Mouse (Mus musculus): ENCODE measurements around the gene Depp1. TPM values are rescaled to one million over a fixed set of nuclear protein-coding genes. Genes with fewer than 3 reads are reported as not detected.

Gene Depp1
- polyA plus RNA-seq (2014; fragmentation: Illumina TruSeq; extraction: RNeasy Lipid Tissue Mini Kit (QIAGEN cat#74804); ENCODE audit: low read depth, low replicate concordance): not detected

DNA sequence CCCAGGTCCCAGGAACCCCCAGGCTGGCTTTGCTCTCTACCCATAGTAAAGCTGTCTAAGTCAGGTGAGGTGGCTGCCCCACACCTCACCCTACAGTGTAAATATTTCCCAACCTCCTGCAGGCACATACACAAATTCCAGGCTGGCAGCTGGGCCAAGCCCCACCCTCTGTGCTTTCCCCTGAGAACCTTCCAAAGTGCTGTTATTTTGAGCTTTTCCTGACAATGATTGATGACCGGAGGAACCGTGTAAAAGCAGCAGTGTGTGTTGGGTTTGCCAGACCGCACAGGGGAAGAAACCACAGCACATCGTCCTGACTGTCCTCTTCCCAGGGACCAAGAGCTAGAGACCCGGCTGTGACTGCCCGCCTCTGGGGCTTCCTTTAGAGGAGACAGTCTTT lies at the start of gene Depp1:
TSS of gene Depp1 (plus strand) at position 204 of the 400 bp plus-strand sequence.

DNA sequence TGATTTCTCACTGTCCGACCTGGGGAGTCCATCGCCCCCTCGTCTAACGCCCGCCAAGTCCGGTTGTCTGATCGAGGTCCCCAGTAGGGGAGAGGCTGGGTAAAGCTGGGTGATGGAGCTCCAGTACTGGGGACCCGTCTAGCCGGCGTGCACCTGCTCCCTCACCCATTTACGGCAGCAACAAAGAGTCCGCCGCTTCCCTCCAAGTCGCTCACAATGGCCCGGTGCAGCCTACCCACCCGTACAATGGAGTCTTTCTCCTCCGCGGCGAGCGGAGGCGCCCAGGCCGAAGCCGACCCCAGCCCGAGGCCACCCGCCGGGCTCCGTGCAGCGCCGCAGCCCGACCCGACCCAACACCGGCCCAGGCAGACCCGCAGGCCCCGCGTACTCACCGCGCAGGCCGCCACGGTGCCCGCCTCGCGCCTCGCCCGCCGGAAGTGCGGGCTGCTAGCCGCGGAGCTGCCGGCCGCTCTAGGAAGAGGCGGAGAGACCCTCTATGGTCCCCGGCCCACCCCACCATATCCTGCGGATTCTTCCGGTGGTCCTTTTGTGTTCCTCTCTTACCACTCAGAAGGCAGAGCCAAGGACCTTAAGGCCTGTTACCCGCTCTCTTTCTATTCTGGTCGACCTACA lies 21.8 kb upstream of the Depp1 start, which contains the start of gene Zfp422:
TSS of gene Zfp422 (minus strand) at position 461 of the 633 bp plus-strand sequence.

DNA sequence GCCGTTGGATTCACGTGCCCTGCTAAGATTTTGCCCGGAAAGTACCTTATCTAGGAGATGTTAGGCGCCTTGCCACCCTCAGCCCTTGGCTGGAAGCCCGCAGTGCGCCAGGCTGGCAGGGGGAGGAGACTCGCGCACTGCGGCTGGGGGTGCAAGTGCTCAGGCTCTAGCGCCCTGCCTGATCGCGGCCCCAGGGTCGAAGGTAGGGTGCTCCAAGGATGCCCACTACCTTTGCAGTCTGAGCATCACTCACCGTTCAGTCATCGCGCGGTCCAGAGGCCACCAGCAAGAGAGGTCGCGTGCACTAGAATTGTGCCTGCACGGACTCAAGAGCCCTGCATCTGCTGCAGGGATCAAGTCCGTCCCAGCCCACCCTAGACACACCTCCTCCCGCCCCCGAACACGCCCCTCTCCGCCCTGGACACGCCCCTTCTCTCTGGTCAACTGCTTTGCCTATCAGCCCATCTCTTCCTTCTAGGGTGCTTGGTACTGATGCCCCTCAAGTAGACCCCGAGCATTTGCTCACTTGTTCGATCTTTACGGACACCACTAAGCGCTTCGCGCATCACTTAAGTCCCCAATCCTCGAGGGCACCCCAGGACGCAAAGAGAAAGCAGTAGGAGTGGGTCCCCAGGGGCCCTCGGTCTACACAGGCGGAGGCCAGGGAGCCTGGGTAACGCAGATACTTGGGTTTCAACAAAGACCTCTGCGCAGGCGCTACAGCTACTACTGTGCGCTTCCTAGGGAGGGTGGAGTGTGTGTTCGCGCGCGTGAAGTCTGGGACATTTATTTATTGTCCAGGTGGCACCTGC lies 23.3 kb downstream of the Depp1 start, which contains the start of gene Rassf4:
TSS of gene Rassf4 (minus strand) at position 482 of the 812 bp plus-strand sequence.

Other genes starting within 250 kb of the Depp1 start
- 0.34 TPM for gene Alox5, start 189.4 kb upstream of the Depp1 start, polyA plus RNA-seq (2014; fragmentation: Illumina TruSeq; extraction: RNeasy Lipid Tissue Mini Kit (QIAGEN cat#74804); ENCODE audit: low read depth, low replicate concordance)
- gene Olfr211, start 161.5 kb upstream of the Depp1 start, polyA plus RNA-seq (2014; fragmentation: Illumina TruSeq; extraction: RNeasy Lipid Tissue Mini Kit (QIAGEN cat#74804); ENCODE audit: low read depth, low replicate concordance): not detected
- 2.0 TPM for gene Olfr212, start 144.1 kb upstream of the Depp1 start, polyA plus RNA-seq (2014; fragmentation: Illumina TruSeq; extraction: RNeasy Lipid Tissue Mini Kit (QIAGEN cat#74804); ENCODE audit: low read depth, low replicate concordance)
- not detected for gene Olfr213, start 112.2 kb upstream of the Depp1 start, polyA plus RNA-seq (2014; fragmentation: Illumina TruSeq; extraction: RNeasy Lipid Tissue Mini Kit (QIAGEN cat#74804); ENCODE audit: low read depth, low replicate concordance)
- gene Gm5580, start 99.5 kb upstream of the Depp1 start, polyA plus RNA-seq (2014; fragmentation: Illumina TruSeq; extraction: RNeasy Lipid Tissue Mini Kit (QIAGEN cat#74804); ENCODE audit: low read depth, low replicate concordance): not detected
- gene Olfr214, start 96.4 kb upstream of the Depp1 start, polyA plus RNA-seq (2014; fragmentation: Illumina TruSeq; extraction: RNeasy Lipid Tissue Mini Kit (QIAGEN cat#74804); ENCODE audit: low read depth, low replicate concordance): not detected
- gene Olfr215, start 66.4 kb upstream of the Depp1 start, polyA plus RNA-seq (2014; fragmentation: Illumina TruSeq; extraction: RNeasy Lipid Tissue Mini Kit (QIAGEN cat#74804); ENCODE audit: low read depth, low replicate concordance): 0.32 TPM
- 12.4 TPM for gene Zfp422, start 21.6 kb upstream of the Depp1 start, polyA plus RNA-seq (2014; fragmentation: Illumina TruSeq; extraction: RNeasy Lipid Tissue Mini Kit (QIAGEN cat#74804); ENCODE audit: low read depth, low replicate concordance)
- 5.6 TPM for gene Rassf4, start 23.3 kb downstream of the Depp1 start, polyA plus RNA-seq (2014; fragmentation: Illumina TruSeq; extraction: RNeasy Lipid Tissue Mini Kit (QIAGEN cat#74804); ENCODE audit: low read depth, low replicate concordance)
- gene Tmem72, start 66.3 kb downstream of the Depp1 start, polyA plus RNA-seq (2014; fragmentation: Illumina TruSeq; extraction: RNeasy Lipid Tissue Mini Kit (QIAGEN cat#74804); ENCODE audit: low read depth, low replicate concordance): 0.11 TPM

All from testis, adult 10 weeks (tissue).